Mouse (Mus musculus) midbrain, embryonic 11.5 days (tissue): ENCODE results near the gene Ankrd63. TPM values are rescaled to one million over a fixed set of nuclear protein-coding genes. Genes with fewer than 3 reads are reported as not detected.
A peak's percentile ranks its signal among the peaks of the same experiment; 100 is the strongest.

Experiments used
- ATAC-seq: fragments of 200-750 bp; cut with Nextera tagmentation; 2 replicates; pipeline ENCODE4 v1.8.0; 2017; ENCODE audit warnings: moderate TSS enrichment, moderate library complexity; ENCODE audit not compliant: low FRiP score
- DNase-seq: peaks from one replicate; pipeline ENCODE4 v3.0.0; 2015; ENCODE audit warnings: low spot score; ENCODE audit errors: missing footprints
- H3K27ac ChIP-seq: fragments of 300-500 bp; sonication (generic); 2 replicates; pipeline ENCODE4 v1.5.1; 2014; ENCODE audit warnings: low read depth, low read length
- H3K27me3 ChIP-seq: fragments of 300-500 bp; sonication (generic); 2 replicates; pipeline ENCODE4 v1.6.1; 2014; ENCODE audit warnings: mild to moderate bottlenecking, low read length, moderate library complexity, mixed read lengths; ENCODE audit not compliant: control insufficient read depth, insufficient read depth
- H3K36me3 ChIP-seq: fragments of 300-500 bp; sonication (generic); 2 replicates; pipeline ENCODE4 v1.6.1; 2014; ENCODE audit warnings: mild to moderate bottlenecking, low read length, moderate library complexity, mixed read lengths; ENCODE audit not compliant: control insufficient read depth, insufficient read depth
- H3K4me1 ChIP-seq: fragments of 300-500 bp; sonication (generic); 2 replicates; pipeline ENCODE4 v1.6.1; 2014; ENCODE audit warnings: low read length; ENCODE audit not compliant: control insufficient read depth, insufficient read depth
- H3K4me2 ChIP-seq: fragments of 300-500 bp; sonication (generic); 2 replicates; pipeline ENCODE4 v1.6.1; 2014; ENCODE audit warnings: mild to moderate bottlenecking, moderate library complexity
- H3K4me3 ChIP-seq: fragments of 300-500 bp; sonication (generic); 2 replicates; pipeline ENCODE4 v1.5.1; 2014; ENCODE audit warnings: low read depth, low read length
- H3K9ac ChIP-seq: fragments of 300-500 bp; sonication (generic); 2 replicates; pipeline ENCODE4 v1.6.1; 2014; ENCODE audit warnings: low read length
- H3K9me3 ChIP-seq: fragments of 300-500 bp; sonication (generic); 2 replicates; pipeline ENCODE4 v1.6.1; 2016; ENCODE audit warnings: low read length; ENCODE audit not compliant: control insufficient read depth
- WGBS: fragments of 180-500 bp; shearing (Covaris S2); extraction: QIAGEN DNeasy Blood & Tissue Kit; methylation state at CpG from one replicate; pipeline ENCODE4 v1.1.7; 2014; 5-methylcytosine and 5-hydroxymethylcytosine counted together
- polyA plus RNA-seq: library from polyadenylated mRNA; unstranded; fragments of >200 nt; fragmentation: Nextera tagmentation; extraction: Ambion mirVana; gene quantifications from 2 replicates; pipeline ENCODE4 v1.2.1, GENCODE M21; 2014

Ankrd63 gene
- polyA plus RNA-seq, 1 experiment from 2014 or later: not detected

- peaks cover 30% of the 10 kb centered on the region for H3K27me3 ChIP-seq
- ATAC-seq (peak; percentile 60), DNase-seq (peak; percentile 92)
- no peaks in the 10 kb centered on the region for H3K36me3 ChIP-seq
- peaks cover 15% of the 10 kb centered on the region for H3K4me1 ChIP-seq
- no peaks in the 10 kb centered on the region for H3K9me3 ChIP-seq
- no peak overlapping the region for H3K27ac ChIP-seq
- WGBS: 21% methylated on average over 4 of the region's 4 CpGs
- H3K9ac ChIP-seq: no peak overlapping the region
- no peak overlapping the region for H3K4me3 ChIP-seq
- H3K4me2 ChIP-seq: no peak overlapping the region
Observed at GRCm38 (mm10) chr2:118714230-118714629, 10.5 kb upstream of the Ankrd63 start.

GRCm38 (mm10) chr2:118713631-118714030 is 9.9 kb upstream of the Ankrd63 start:
- Histone ChIP-seq H3K9ac (no peak overlapping the region), H3K27me3 (peaks cover 35% of the 10 kb centered on the region), H3K4me3 (no peak overlapping the region), H3K4me1 (peaks cover 15% of the 10 kb centered on the region), H3K9me3 (no peaks in the 10 kb centered on the region), H3K27ac (no peak overlapping the region), H3K4me2 (no peak overlapping the region), H3K36me3 (no peaks in the 10 kb centered on the region)
- DNase-seq (peak; percentile 81), ATAC-seq (no peak)
- 90% methylated on average over 6 of the region's 6 CpGs for WGBS

- no peaks in the 10 kb centered on the region for H3K9me3 ChIP-seq
- peak overlapping the region; percentile 35 for H3K4me3 ChIP-seq
- ATAC-seq (peak; percentile 77), DNase-seq (peak; percentile 95)
- under 1% methylated on average over 36 of the region's 36 CpGs for whole genome bisulfite sequencing
- H3K27ac ChIP-seq: no peak overlapping the region
- H3K9ac ChIP-seq: peak overlapping the region; percentile 46
- H3K36me3 ChIP-seq: no peaks in the 10 kb centered on the region
- H3K4me1 ChIP-seq: peaks cover 17% of the 10 kb centered on the region
- peak overlapping the region; percentile 81 for H3K4me2 ChIP-seq
- peaks cover 58% of the 10 kb centered on the region for H3K27me3 ChIP-seq
Observed at GRCm38 (mm10) chr2:118711038-118711494, 7.3 kb upstream of the Ankrd63 start.

- H3K36me3 ChIP-seq: no peaks in the 10 kb centered on the region
- H3K27me3 ChIP-seq: peaks cover 71% of the 10 kb centered on the region
- no peak for ATAC-seq
- DNase-seq: no peak
- no peak overlapping the region for H3K9ac ChIP-seq
- H3K4me3 ChIP-seq: no peak overlapping the region
- no peak overlapping the region for H3K27ac ChIP-seq
- no peak overlapping the region for H3K4me2 ChIP-seq
- no peaks in the 10 kb centered on the region for H3K9me3 ChIP-seq
- WGBS: 33% methylated on average over 4 of the region's 4 CpGs
- H3K4me1 ChIP-seq: peaks cover 17% of the 10 kb centered on the region
Observed at GRCm38 (mm10) chr2:118709655-118710221, 6.0 kb upstream of the Ankrd63 start.

GRCm38 (mm10) chr2:118708472-118708871 is 4.7 kb upstream of the Ankrd63 start:
- Histone ChIP-seq H3K27ac (no peak overlapping the region), H3K4me3 (no peak overlapping the region), H3K27me3 (peaks cover 84% of the 10 kb centered on the region), H3K9ac (no peak overlapping the region), H3K36me3 (no peaks in the 10 kb centered on the region), H3K4me1 (peaks cover 18% of the 10 kb centered on the region), H3K4me2 (no peak overlapping the region), H3K9me3 (no peaks in the 10 kb centered on the region)
- DNase-seq (no peak), ATAC-seq (no peak)
- WGBS: 69% methylated on average over 4 of the region's 4 CpGs

GRCm38 (mm10) chr2:118706436-118706835 is 2.7 kb upstream of the Ankrd63 start:
- no peak overlapping the region for H3K27ac ChIP-seq
- peaks cover 25% of the 10 kb centered on the region for H3K4me1 ChIP-seq
- H3K9me3 ChIP-seq: no peaks in the 10 kb centered on the region
- no peak overlapping the region for H3K9ac ChIP-seq
- H3K4me3 ChIP-seq: no peak overlapping the region
- H3K36me3 ChIP-seq: no peaks in the 10 kb centered on the region
- WGBS: 3% methylated on average over 6 of the region's 6 CpGs
- H3K27me3 ChIP-seq: peaks cover 95% of the 10 kb centered on the region
- DNase-seq (no peak), ATAC-seq (no peak)
- no peak overlapping the region for H3K4me2 ChIP-seq

- Histone ChIP-seq H3K4me2 (peak overlapping the region; percentile 60), H3K4me3 (peak overlapping the region; percentile 37), H3K9me3 (no peaks in the 10 kb centered on the region), H3K27ac (no peak overlapping the region), H3K27me3 (peaks cover 90% of the 10 kb centered on the region), H3K4me1 (peaks cover 20% of the 10 kb centered on the region), H3K36me3 (no peaks in the 10 kb centered on the region), H3K9ac (no peak overlapping the region)
- peak; percentile 96 for DNase-seq
- peak; percentile 39 for ATAC-seq
- under 1% methylated on average over 91 of the region's 93 CpGs for WGBS
Observed at GRCm38 (mm10) chr2:118702883-118703761, 641 bp downstream of the Ankrd63 start.

GRCm38 (mm10) chr2:118701971-118702882 is 1.5 kb downstream of the Ankrd63 start:
- Histone ChIP-seq H3K27ac (no peak overlapping the region), H3K36me3 (no peaks in the 10 kb centered on the region), H3K4me2 (peak overlapping the region; percentile 60), H3K27me3 (peaks cover 89% of the 10 kb centered on the region), H3K4me1 (peaks cover 20% of the 10 kb centered on the region), H3K9ac (no peak overlapping the region), H3K4me3 (peak overlapping the region; percentile 37), H3K9me3 (no peaks in the 10 kb centered on the region)
- ATAC-seq (peak; percentile 15; the same call in 1 of the 2 replicates), DNase-seq (peak; percentile 94)
- 3% methylated on average over 51 of the region's 51 CpGs for WGBS
